In the genomic region with DNA sequence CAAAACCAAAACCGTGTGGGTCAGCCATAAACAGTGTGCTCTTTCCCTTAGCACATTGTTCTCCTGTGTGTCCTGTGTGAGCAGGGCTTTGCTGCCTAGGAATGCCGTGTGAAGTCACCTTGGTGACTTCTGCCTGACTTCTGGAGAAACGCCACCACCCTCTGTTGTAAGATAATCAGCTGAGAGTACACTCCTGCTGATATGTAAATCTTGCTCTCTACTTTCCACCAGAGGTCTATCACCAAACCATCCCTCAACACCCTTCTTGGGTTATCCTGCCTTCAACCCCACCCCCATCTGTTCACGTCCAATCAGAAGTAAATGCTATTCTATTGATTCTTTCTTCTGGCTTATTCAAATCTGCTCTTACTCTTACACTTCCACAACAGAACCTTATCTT, we compare ENCODE assay signal across 24 mouse cellular contexts. TPM values are rescaled to one million over a fixed set of nuclear protein-coding genes. Genes with fewer than 3 reads are reported as not detected.
DNase-seq lines count a peak whose midpoint lies in the region; ATAC-seq and TF ChIP-seq lines count a peak whose summit lies in the region.
"Had no signal": no experiment of that assay in that cellular context is flagged by ENCODE, and none has a peak within 500 bp of the region (broad histone marks: within the 10 kb centered on the region; RNA-seq: fewer than 3 reads in every experiment).

No protein-coding gene starts in this region.

- H3K27me3 ChIP-seq in hindbrain, embryonic 13.5 days: no peaks in the 10 kb centered on the region
- H3K27me3 ChIP-seq: embryonic facial prominence, embryonic 13.5 days; embryonic facial prominence, embryonic 15.5 days; forebrain, embryonic 12.5 days had no signal

- H3K4me2 ChIP-seq in hindbrain, embryonic 13.5 days: no peak overlapping the region
- H3K4me2 ChIP-seq: embryonic facial prominence, embryonic 13.5 days; embryonic facial prominence, embryonic 15.5 days; forebrain, embryonic 12.5 days had no signal

- H3K4me3 ChIP-seq in ES-E14 (ENCODE audit: insufficient read depth in 1 of 2, low read depth in 1 of 2, low read length in 2 of 2, poor library complexity in 1 of 2, severe bottlenecking in 1 of 2): no peak overlapping the region
- no peak overlapping the region for H3K4me3 ChIP-seq in hindbrain, embryonic 13.5 days
- H3K4me3 ChIP-seq: embryonic facial prominence, embryonic 13.5 days; embryonic facial prominence, embryonic 15.5 days; erythroblast, embryonic 14.5 days; forebrain, embryonic 10.5 days; forebrain, embryonic 12.5 days had no signal

- 69% methylated on average over 4 of the region's 4 CpGs for WGBS in hindbrain, embryonic 13.5 days

- no peak for ATAC-seq in hindbrain, embryonic 13.5 days (ENCODE audit: low FRiP score)
- ATAC-seq: forebrain, embryonic 14.5 days; forebrain, embryonic 16.5 days had no signal

- no peak overlapping the region for H3K27ac ChIP-seq in ES-E14 (ENCODE audit: insufficient read depth, low read depth, low read length, poor library complexity, severe bottlenecking)
- no peak overlapping the region for H3K27ac ChIP-seq in hindbrain, embryonic 13.5 days
- H3K27ac ChIP-seq: embryonic facial prominence, embryonic 13.5 days; embryonic facial prominence, embryonic 15.5 days; forebrain, embryonic 10.5 days; forebrain, embryonic 12.5 days had no signal

- peaks cover 2 to 4% of the 10 kb centered on the region in 2 experiments; a peak in 2 of 4 replicates for H3K4me1 ChIP-seq in ES-E14 (ENCODE audit: control insufficient read depth in 2 of 2, insufficient read depth in 2 of 2, low read length in 2 of 2, poor library complexity in 1 of 2)
- H3K4me1 ChIP-seq in hindbrain, embryonic 13.5 days (replicated peaks): no peaks in the 10 kb centered on the region
- H3K4me1 ChIP-seq: embryonic facial prominence, embryonic 13.5 days; embryonic facial prominence, embryonic 15.5 days; forebrain, embryonic 10.5 days; forebrain, embryonic 12.5 days had no signal

- in situ Hi-C loops in ES-E14 (cut with MboI; ENCODE audit: low sequenced_read_pairs in 2 of 2, unreplicated experiment in 2 of 2): no loop called here

- no peak overlapping the region for H3K9ac ChIP-seq in ES-E14 (ENCODE audit: insufficient read depth, low read depth, low read length, poor library complexity, severe bottlenecking)
- no peak overlapping the region for H3K9ac ChIP-seq in hindbrain, embryonic 13.5 days
- H3K9ac ChIP-seq: embryonic facial prominence, embryonic 13.5 days; embryonic facial prominence, embryonic 15.5 days; forebrain, embryonic 12.5 days had no signal

- no peaks in the 10 kb centered on the region for H3K36me3 ChIP-seq in ES-E14 (ENCODE audit: control insufficient read depth, insufficient read depth, low read length, poor library complexity, severe bottlenecking)
- no peaks in the 10 kb centered on the region for H3K36me3 ChIP-seq in hindbrain, embryonic 13.5 days
- H3K36me3 ChIP-seq: embryonic facial prominence, embryonic 13.5 days; embryonic facial prominence, embryonic 15.5 days; forebrain, embryonic 10.5 days; forebrain, embryonic 12.5 days had no signal

- no peaks in the 10 kb centered on the region for H3K9me3 ChIP-seq in ES-E14 (ENCODE audit: control insufficient read depth, insufficient read depth, low read depth, low read length)
- H3K9me3 ChIP-seq in hindbrain, embryonic 13.5 days: no peaks in the 10 kb centered on the region
- H3K9me3 ChIP-seq: embryonic facial prominence, embryonic 13.5 days; embryonic facial prominence, embryonic 15.5 days; forebrain, embryonic 10.5 days; forebrain, embryonic 12.5 days had no signal

- DNase-seq in ES-CJ7 (ENCODE audit: low read depth, low spot score): peak; percentile 85
- peak; percentile 41 for DNase-seq in ES-E14 (ENCODE audit: low read depth, low spot score)
- peak; percentile 86 for DNase-seq in ZHBTc4 (ENCODE audit: low read depth, low spot score)
- DNase-seq in kidney, adult 8-10 months: no peak
- DNase-seq: adrenal gland, adult 2 months; adrenal gland, postnatal 10 days; adrenal gland, postnatal 25 days; cerebellum, adult 11 months; cerebellum, adult 18-20 months; cerebellum, adult 8-10 months; cerebellum, adult 9-11 months; cerebellum, postnatal 14 days; cerebellum, postnatal 36 days; embryo, embryonic 11 days had no signal

TF ChIP-seq in ES-E14, 5 proteins besides CTCF, POLR2A, EP300 and RAD21:
- no peak for TF ChIP-seq CHD2 (IDR thresholded peaks at IDR 0.05; ENCODE audit: low read depth, low read length)
- TF ChIP-seq HCFC1 (IDR thresholded peaks at IDR 0.05; ENCODE audit: borderline replicate concordance, insufficient read depth, low read length): no peak
- no peak for TF ChIP-seq ZC3H11A (IDR thresholded peaks at IDR 0.05; ENCODE audit: borderline replicate concordance, low read depth, low read length)
- TF ChIP-seq MAFK (IDR thresholded peaks at IDR 0.05; ENCODE audit: insufficient read depth, low read depth, low read length): no peak
- TF ChIP-seq ZNF384 (IDR thresholded peaks at IDR 0.05; ENCODE audit: low read depth, low read length): no peak

RNA-seq across cellular contexts. Expression of a gene that starts 7.8 kb away (rescaled TPM):
- 12.6 and 20.0 TPM in 2 replicates for total RNA-seq in ES-E14 (2012; rRNA removed)
- polyA plus RNA-seq in hindbrain, embryonic 13.5 days (2015; fragmentation: Nextera tagmentation; extraction: Ambion mirVana): 9.6 and 9.9 TPM in 2 replicates
- total RNA-seq: common myeloid progenitor, adult 5-6 weeks; MEL had no signal
- polyA plus RNA-seq: erythroblast, embryonic 14.5 days had no signal

Comparison
In these comparisons a context has a peak if more than half of its experiments do, and no peak if none do; other contexts are left out.
1. DNase-seq: peak in ES-CJ7 (single experiment), ES-E14 (single experiment) and ZHBTc4 (single experiment); none in kidney, adult 8-10 months (0 of 2).